Mouse (Mus musculus) hindbrain, embryonic 15.5 days (tissue): ENCODE measurements at regions not wholly inside any gene's neighbourhood (a gene's known extent, or its start where the extent isn't known, plus 50 kb on each side); places are given as distances from the start of the nearest gene placed in this dataset.
"Not testable (repeated sequence)": the region's sequence is repeated elsewhere in the genome, so short reads cannot be mapped to it uniquely, and the experiment has no call there.

Experiments used
- ATAC-seq: fragments of 200-750 bp; cut with Nextera tagmentation; 2 replicates; pipeline ENCODE4 v1.8.0; 2017; ENCODE audit warnings: low read depth, moderate number of reproducible peaks, moderate TSS enrichment; ENCODE audit not compliant: low FRiP score
- H3K27ac ChIP-seq: fragments of 300-500 bp; sonication (generic); replicated peaks from 2 replicates; pipeline ENCODE4 v1.5.1; 2015; ENCODE audit warnings: mild to moderate bottlenecking, inconsistent platforms
- H3K27me3 ChIP-seq: fragments of 300-500 bp; sonication (generic); 2 replicates; pipeline ENCODE4 v1.6.1; 2015; ENCODE audit warnings: control low read depth, inconsistent platforms
- H3K36me3 ChIP-seq: fragments of 300-500 bp; sonication (generic); 2 replicates; pipeline ENCODE4 v1.6.1; 2015; ENCODE audit warnings: control low read depth, inconsistent platforms
- H3K4me1 ChIP-seq: fragments of 300-500 bp; sonication (generic); replicated peaks from 2 replicates; pipeline ENCODE4 v1.6.1; 2015; ENCODE audit warnings: control low read depth, inconsistent platforms
- H3K4me2 ChIP-seq: fragments of 300-500 bp; sonication (generic); 2 replicates; pipeline ENCODE4 v1.6.1; 2015; ENCODE audit warnings: moderate library complexity, mild to moderate bottlenecking, inconsistent platforms
- H3K4me3 ChIP-seq: fragments of 300-500 bp; sonication (generic); 2 replicates; pipeline ENCODE4 v1.5.1; 2015; ENCODE audit warnings: mild to moderate bottlenecking, inconsistent platforms
- H3K9ac ChIP-seq: fragments of 300-500 bp; sonication (generic); 2 replicates; pipeline ENCODE4 v1.6.1; 2015; ENCODE audit warnings: inconsistent platforms
- H3K9me3 ChIP-seq: fragments of 300-500 bp; sonication (generic); 2 replicates; pipeline ENCODE4 v1.6.1; 2016; ENCODE audit warnings: control low read depth, inconsistent platforms
- WGBS: fragments of 180-500 bp; shearing (Covaris S2); methylation state at CpG from one replicate; pipeline ENCODE4 v1.1.7; 2015; 5-methylcytosine and 5-hydroxymethylcytosine counted together

DNA sequence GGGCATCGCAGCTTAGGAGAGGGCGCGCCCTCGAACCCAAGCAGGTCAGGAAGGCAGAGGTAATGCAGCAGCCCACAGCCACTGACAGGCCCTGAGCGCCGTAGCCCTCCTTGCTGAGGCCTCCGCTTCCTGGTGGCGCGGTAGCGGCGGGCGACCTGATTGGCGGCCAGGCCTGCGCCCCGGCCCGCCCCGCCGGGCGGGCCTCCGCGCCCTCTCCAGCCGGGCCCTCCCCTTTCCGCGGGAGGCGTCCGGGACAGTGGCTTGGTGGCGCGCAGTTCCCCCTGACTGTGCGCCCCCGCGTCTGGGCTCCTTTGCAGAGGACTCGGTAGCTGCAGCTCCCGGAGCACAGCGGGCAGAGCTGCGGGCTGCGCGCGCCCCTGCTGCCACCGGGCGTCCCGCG lies 242.1 kb downstream of the Gm21863 start:
- 5% methylated on average over 35 of the region's 42 CpGs for WGBS
- peak overlapping the region; percentile 41 for H3K4me3 ChIP-seq
- H3K4me1 ChIP-seq, H3K27ac ChIP-seq, H3K36me3 ChIP-seq, H3K27me3 ChIP-seq, H3K9ac ChIP-seq, H3K9me3 ChIP-seq, ATAC-seq: not testable (repeated sequence)
- peak overlapping the region; percentile 50 for H3K4me2 ChIP-seq

DNA sequence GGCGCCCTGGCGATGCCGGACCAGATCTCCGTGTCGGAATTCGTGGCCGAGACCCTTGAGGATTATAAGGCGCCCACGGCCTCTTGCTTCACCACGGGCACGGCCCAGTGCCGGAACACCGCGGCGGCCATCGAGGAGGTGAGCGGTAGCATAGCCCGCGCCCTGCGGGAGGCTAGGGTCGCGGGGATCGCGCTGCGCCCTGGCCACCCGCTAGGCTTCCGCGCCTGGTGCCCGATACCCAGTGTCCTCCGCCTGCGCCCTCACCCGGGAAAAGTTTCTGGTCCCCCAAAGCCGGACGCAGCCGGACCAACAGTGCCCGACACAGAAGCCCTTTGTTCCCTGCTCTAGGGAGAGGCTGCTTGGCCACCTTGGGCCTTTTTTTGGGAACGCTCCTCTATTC lies 242.6 kb downstream of the Gm21863 start:
- not testable (repeated sequence) for H3K27me3 ChIP-seq, ATAC-seq, H3K9me3 ChIP-seq, H3K36me3 ChIP-seq, H3K4me1 ChIP-seq, H3K27ac ChIP-seq
- Histone ChIP-seq H3K4me2 (peak overlapping the region; percentile 50), H3K4me3 (peak overlapping the region; percentile 41), H3K9ac (peak overlapping the region; percentile 36; the same call in 1 of the 2 replicates)
- WGBS, result under 1% methylated on average over 37 of the region's 37 CpGs

DNA sequence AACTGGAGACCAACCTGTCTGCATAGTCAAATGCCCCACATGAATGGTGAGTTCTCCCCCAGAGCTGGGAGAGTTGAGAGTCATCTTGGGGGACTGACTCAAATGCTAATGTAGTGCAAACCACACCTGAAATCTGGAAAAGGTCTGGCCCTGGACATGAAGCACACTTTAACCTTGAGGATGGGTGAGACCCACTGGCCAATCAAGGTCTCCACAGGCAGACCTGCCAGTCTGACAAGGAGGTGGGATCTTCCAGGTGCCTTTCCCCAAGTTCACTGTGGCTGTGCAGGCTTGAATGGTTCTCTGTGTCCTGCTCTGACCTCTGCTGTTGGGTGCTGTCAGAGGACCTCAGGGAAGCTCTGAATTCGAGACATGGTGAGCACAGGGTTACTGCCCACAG lies 269.6 kb downstream of the Gm21863 start:
- ATAC-seq, H3K36me3 ChIP-seq, H3K9ac ChIP-seq, H3K4me1 ChIP-seq, H3K4me2 ChIP-seq, H3K4me3 ChIP-seq, H3K27me3 ChIP-seq, H3K27ac ChIP-seq: not testable (repeated sequence)
- WGBS, result 86% methylated on average over 1 of the region's 1 CpGs
- peaks cover 24% of the 10 kb centered on the region for H3K9me3 ChIP-seq

GRCm38 (mm10) chr12:20226831-20227230 lies 272.5 kb downstream of the Gm21863 start:
- H3K4me2 ChIP-seq, H3K27ac ChIP-seq, H3K36me3 ChIP-seq, H3K9ac ChIP-seq, H3K4me1 ChIP-seq, H3K4me3 ChIP-seq, ATAC-seq, H3K27me3 ChIP-seq: not testable (repeated sequence)
- WGBS, result 74% methylated on average over 9 of the region's 9 CpGs
- H3K9me3 ChIP-seq, result peaks cover 52% of the 10 kb centered on the region

DNA sequence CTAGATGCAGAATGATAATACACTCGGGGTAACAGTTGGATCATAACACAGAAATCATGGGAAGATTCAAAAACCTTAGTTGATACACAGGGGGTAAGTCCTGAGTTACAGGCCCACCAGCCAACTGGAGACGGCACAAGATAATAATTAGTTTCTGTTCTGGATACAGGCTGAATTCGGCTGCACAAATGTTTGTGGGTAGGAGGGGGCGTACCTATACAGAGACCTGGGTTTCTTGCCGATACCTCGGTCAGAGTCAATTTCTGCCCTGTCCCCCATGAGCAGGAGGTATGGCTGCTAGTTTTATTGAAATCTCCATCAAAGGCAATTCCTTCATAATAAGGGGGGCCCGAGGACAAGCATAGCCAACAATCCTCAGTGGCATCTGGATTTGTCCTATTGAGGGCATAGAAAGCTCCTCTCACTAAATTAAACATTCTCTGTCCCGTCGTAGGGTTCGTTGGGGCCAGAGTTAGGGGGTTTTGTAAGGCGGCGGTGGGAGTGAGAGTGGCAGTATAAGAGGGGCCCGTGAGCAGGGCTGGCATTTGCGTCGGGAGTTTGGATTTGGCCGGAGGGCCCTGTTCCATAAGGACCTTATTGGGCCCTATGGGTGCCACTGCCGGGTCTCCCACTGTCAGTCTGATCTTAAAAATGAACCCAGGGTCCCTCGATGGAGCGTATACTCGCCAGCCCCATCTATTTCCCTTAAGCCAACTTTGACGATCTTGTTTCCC lies 273.3 kb downstream of the Gm21863 start:
- peaks cover 59% of the 10 kb centered on the region for H3K9me3 ChIP-seq
- H3K27ac ChIP-seq, H3K4me1 ChIP-seq, H3K27me3 ChIP-seq, H3K36me3 ChIP-seq, ATAC-seq, H3K4me3 ChIP-seq, H3K4me2 ChIP-seq, H3K9ac ChIP-seq: not testable (repeated sequence)
- 73% methylated on average over 21 of the region's 21 CpGs for WGBS

GRCm38 (mm10) chr12:20228321-20228999 lies 274.2 kb downstream of the Gm21863 start:
- H3K9ac ChIP-seq, H3K4me3 ChIP-seq, H3K27ac ChIP-seq, H3K27me3 ChIP-seq, H3K4me1 ChIP-seq, H3K4me2 ChIP-seq: not testable (repeated sequence)
- ATAC-seq, result peak; percentile 21; the same call in 1 of the 2 replicates
- Histone ChIP-seq H3K9me3 (peaks cover 68% of the 10 kb centered on the region), H3K36me3 (peaks cover 13% of the 10 kb centered on the region)
- WGBS, result 68% methylated on average over 21 of the region's 21 CpGs

DNA sequence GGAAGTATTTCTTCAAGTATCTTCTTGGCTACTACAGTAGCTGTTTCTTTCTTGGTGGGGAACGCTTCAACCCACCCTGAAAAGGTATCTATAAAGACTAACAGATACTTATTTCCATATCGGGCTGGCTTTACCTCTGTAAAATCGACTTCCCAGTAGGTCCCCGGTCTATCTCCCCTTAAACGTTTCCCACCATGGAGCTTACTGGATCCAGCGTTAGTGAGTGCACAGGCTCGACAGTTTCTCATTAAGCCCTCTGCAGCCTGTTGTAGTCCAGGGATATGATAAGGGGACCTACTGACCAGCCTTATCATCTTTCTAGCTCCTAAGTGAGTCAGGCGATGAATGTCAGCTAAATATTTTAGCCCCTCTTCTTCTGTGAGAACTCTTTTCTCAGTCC lies 275.1 kb downstream of the Gm21863 start:
- Histone ChIP-seq H3K36me3 (peaks cover 15% of the 10 kb centered on the region), H3K9me3 (peaks cover 75% of the 10 kb centered on the region)
- H3K27ac ChIP-seq, H3K4me1 ChIP-seq, H3K9ac ChIP-seq, H3K4me3 ChIP-seq, H3K27me3 ChIP-seq, H3K4me2 ChIP-seq, ATAC-seq: not testable (repeated sequence)
- WGBS, result 73% methylated on average over 8 of the region's 8 CpGs

DNA sequence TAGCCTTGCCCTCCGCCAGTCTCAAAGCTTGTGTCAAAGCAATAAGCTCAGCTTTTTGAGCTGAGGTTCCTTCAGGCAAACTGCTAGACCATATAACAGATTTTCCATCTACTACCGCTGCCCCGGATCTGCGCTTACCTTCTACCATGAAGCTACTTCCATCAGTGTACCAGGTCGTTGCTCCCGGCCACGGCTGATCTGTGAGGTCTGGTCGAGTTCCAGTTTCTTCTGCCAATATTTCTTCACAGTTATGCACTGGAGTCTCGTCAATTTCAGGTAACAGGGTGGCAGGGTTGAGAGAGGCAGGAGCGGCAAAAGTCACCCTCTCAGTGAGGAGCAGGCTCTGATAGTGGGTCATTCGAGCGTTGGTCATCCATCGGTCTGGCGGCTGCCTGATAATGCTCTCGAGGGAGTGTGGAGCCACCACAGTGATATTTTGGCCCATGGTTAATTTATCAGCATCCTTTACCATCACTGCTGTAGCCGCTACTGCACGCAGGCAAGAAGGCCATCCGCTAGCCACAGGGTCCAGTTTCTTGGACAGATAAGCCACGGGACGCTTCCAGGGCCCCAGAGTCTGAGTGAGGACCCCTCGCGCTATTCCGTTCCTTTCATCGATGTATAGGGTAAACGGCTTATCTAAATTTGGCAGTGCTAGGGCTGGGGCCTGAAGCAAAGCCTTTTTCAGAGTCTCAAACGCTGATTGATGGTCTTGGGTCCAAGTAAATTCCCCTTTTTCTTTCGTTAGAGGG lies 276.0 kb downstream of the Gm21863 start:
- WGBS, result 66% methylated on average over 27 of the region's 27 CpGs
- ATAC-seq, result no peak

DNA sequence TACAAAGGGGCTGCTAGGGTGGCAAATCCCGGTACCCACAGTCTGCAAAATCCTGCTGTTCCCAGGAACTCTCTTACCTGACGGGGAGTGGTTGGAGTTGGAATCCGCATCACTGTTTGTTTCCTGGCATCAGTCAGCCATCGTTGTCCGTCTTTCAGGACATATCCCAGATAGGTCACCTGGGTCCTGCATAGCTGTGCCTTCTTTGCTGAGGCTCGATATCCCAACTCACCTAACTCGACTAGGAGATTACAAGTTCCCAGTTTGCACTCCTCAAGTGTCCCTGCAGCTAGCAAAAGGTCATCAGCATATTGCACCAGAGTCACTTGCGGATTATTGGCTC lies 276.6 kb downstream of the Gm21863 start:
- H3K9ac ChIP-seq, result no peak overlapping the region
- peaks cover 75% of the 10 kb centered on the region for H3K9me3 ChIP-seq
- no peak overlapping the region for H3K4me3 ChIP-seq
- no peak overlapping the region for H3K4me2 ChIP-seq
- ATAC-seq, result no peak
- peaks cover 15% of the 10 kb centered on the region for H3K36me3 ChIP-seq
- H3K27me3 ChIP-seq, result no peaks in the 10 kb centered on the region
- 67% methylated on average over 8 of the region's 8 CpGs for WGBS
- no peak overlapping the region for H3K27ac ChIP-seq
- no peaks in the 10 kb centered on the region for H3K4me1 ChIP-seq

More for the DNA sequence above, 276.0 kb downstream of the Gm21863 start:
- no peak overlapping the region for H3K9ac ChIP-seq
- H3K4me1 ChIP-seq, result no peaks in the 10 kb centered on the region
- H3K9me3 ChIP-seq, result peaks cover 75% of the 10 kb centered on the region
- H3K27me3 ChIP-seq, result no peaks in the 10 kb centered on the region
- H3K4me3 ChIP-seq, result no peak overlapping the region
- no peak overlapping the region for H3K27ac ChIP-seq
- H3K4me2 ChIP-seq, result no peak overlapping the region
- peaks cover 15% of the 10 kb centered on the region for H3K36me3 ChIP-seq

GRCm38 (mm10) chr12:20231528-20231927 lies 277.2 kb downstream of the Gm21863 start:
- WGBS, result 70% methylated on average over 12 of the region's 12 CpGs
- Histone ChIP-seq H3K4me1 (no peaks in the 10 kb centered on the region), H3K9me3 (peaks cover 75% of the 10 kb centered on the region), H3K27me3 (no peaks in the 10 kb centered on the region), H3K9ac (no peak overlapping the region), H3K4me3 (no peak overlapping the region), H3K4me2 (no peak overlapping the region), H3K36me3 (peaks cover 15% of the 10 kb centered on the region), H3K27ac (no peak overlapping the region)
- ATAC-seq, result peak; percentile 32

- Histone ChIP-seq H3K27ac (no peak overlapping the region), H3K36me3 (peaks cover 15% of the 10 kb centered on the region), H3K4me2 (no peak overlapping the region), H3K4me3 (no peak overlapping the region), H3K9ac (no peak overlapping the region), H3K9me3 (peaks cover 70% of the 10 kb centered on the region), H3K27me3 (no peaks in the 10 kb centered on the region), H3K4me1 (no peaks in the 10 kb centered on the region)
- 68% methylated on average over 14 of the region's 14 CpGs for WGBS
- ATAC-seq, result no peak
These were observed 277.8 kb downstream of the Gm21863 start for GRCm38 (mm10) chr12:20231986-20232541.
